Mouse (Mus musculus): ENCODE measurements around the gene Hdac2. TPM values are rescaled to one million over a fixed set of nuclear protein-coding genes. Genes with fewer than 3 reads are reported as not detected.

Hdac2 gene
- total RNA-seq (2023) = 10 to 100 TPM; 54.3 to 58.8 TPM

DNA sequence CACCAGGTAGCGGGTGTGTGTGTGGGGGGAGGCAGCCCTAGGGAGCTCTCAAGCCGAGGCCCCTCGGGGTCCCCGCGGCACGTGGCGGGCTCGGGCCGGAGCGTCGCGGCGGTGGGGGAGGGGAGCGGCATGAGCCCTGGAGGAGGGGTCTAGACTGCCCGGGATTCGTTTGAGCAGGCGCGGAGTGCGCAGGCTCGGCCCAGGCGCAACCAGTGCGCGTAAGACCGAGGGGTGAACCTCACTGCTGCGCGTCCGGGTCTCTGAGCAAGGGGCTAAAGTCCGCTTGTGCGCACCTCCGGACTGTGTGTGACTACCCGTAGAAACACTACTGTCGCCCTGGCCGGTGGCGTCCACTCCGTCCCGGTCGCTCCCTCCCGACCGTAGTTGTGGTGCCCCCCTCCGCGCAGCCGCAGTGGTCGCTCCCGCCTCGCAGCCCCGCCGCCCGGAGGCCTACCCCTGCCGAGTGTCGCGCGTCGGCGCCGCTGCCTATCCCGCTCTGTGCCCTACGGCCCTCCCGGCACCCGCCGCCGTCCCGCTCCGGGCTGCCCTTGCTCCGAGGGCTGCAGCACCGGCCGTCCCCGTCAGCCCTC, at the start of gene Hdac2:
Hdac2 (plus strand) TSS at position 459 of the 590 bp plus-strand sequence.

Other genes starting within 250 kb of the Hdac2 start
- 10 to 100 TPM; 45.7 to 52.7 TPM for gene Marcks, start 164.4 kb downstream of the Hdac2 start, total RNA-seq (2023)